Mouse (Mus musculus) cerebellum, adult 9-10 months (tissue): ENCODE results near the gene Atg16l2.

Experiments
- DNase-seq: peaks from one replicate; pipeline ENCODE4 v3.0.0; 2022

Atg16l2 gene

DNA sequence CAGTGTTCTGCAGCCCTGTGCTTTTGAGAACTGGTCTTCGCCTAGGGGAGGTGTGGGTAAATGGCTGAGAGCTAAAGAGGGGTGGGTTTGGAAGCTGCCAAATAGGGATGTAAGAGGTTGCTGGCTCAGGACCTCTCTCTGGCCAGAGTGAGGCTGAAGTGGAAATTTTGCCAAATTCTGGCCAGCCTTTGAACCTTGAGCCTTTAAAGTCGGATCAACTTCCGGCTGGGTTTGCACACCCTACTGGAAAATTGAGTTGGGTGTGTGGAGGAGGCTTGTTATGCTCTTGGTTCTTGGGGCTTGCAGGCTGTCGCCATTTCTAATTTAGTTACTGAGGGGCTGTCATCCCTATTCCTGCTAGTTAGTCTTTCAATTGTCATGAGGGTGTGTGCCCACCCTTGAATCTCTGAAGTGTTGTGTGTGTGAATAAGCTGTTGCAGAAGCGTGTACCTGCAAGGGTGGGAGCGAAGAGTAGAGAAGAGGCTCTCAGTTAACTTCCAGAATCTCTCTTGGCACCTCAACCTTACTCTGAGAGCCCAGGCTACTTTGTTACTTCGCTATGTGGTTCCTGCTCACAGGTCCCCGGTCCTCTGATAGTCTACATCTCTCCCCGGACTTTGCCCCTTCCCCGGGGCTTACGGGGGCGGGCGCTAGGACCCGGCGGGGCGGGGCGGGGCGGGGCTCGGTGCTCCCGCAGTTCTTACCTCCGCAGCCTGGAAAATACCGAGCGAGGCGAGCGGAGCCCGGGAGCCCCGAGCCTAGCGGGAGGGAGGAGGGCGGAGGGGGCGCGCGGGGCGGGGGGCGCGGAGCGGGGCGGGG lies 18.6 kb upstream of the Atg16l2 start:
- DNase-seq = no peak

DNA sequence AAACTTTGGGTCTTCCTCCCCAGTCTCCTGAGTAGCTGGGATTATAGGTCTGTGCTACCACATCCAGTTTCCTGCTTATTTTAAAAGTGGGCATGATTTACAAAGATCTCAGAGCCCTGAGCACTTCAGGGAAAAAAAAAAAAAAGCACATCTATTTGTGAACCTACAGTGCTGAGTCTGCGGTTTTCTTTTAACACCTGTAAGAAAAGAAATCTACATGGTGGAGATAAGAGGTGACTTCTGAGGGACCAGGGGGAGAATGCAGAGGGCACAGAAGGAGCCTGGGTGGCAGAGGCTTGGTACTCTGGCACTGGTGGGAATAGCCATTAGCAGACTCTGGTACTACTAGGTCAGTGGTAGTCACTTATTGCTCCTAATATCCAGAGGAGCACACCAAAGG lies 17.7 kb upstream of the Atg16l2 start:
- no peak for DNase-seq

DNA sequence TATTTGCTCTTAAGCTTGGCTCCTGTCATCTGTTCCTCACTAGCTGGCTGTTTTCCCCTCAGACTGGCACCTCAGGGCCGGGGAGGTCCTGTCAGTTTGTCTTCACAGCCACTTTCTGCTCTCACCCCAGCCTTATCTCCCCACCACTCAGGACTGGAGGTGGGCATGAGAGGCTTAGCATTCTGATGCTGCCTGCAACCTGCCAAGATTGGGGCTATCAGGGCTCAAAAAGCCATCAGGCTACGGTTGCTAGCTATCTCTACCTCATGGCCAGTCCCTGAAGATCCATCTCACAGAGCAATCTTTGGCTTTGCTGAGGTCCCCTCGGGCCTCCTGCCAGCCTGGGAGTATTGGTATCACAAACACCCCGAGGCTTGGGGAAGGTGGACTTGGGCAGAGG lies 16.8 kb upstream of the Atg16l2 start:
- DNase-seq = no peak

DNA sequence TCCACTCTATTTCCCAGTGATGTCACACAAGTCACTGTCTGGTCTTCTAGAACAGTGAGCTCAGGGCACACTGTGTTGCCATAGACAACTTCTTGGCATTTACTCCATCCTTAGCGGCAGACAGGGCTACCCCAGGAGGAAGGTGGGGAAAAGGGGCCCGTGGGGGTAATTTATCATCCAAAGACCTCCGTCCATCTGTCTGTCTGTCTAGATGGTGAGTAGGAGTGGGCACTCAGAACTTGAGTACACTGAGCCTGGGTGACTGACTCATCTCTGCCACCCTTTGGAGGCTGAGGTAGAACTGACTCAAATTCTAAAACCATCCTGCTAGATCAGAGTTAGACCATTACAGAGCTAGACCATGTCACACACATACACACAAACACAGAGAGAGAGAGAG lies 15.0 kb upstream of the Atg16l2 start, which contains the start of gene Stard10:
TSS of gene Stard10 (plus strand) at position 73 of the 400 bp plus-strand sequence.
- DNase-seq = no peak

DNA sequence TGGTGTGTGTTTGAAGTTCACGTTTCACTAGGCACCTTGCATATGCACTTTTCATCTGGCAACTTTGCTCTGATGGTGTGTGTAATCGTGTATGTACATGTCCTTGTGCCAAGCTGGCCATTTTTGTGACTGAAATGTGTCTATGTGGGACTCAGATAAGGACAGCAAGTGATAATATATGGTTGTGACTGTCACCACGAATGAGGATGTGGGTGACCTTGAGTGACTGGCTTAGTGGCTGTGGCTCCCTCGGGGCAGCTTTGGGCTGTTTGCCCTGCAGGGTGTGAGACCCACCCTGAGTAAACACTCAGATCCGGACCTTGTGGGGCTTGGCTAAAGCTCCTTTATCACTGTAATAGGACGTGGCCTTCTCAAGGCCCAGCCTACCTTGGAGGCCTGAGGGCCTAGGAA lies 14.5 kb upstream of the Atg16l2 start:
- no peak for DNase-seq

DNA sequence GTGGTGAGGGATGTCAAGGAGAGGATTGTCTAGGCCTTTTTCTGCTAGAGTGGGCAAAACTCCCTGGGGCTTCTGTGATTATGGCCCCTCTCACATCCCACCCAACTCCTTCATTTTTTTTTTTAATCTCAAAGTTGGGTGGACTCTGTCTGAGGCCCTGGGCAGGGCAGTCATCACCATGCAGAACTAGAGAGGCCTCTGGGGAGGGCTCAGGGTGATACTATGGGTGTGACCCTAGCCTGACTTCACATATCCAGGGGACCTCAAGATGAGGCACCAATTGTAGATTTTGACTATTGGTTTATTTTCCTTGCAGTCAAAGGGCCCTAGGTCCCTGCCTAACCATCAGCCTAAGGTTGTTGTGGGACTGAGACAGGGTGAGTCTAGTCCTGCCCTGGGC lies 13.6 kb upstream of the Atg16l2 start:
- DNase-seq = no peak

DNA sequence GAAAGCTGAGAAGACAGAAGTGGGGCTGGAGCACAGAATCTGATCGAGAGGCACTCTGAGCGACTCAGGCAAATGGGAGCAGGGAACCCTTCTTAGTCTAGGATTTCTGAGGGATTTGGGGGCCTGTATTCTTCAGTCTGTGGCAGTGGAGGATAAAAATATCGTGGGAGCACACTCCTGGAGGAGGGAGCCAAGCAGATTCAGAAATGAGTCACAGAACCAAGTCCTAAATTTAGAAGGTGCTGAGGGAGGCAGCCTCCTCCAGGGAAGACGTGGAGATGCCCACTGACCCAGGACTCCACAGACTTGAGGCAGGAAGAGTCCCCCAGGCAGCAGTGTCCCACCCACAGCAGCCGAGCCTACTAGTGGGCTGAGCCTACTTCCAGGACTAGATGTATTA lies 12.3 kb upstream of the Atg16l2 start:
- no peak for DNase-seq

DNA sequence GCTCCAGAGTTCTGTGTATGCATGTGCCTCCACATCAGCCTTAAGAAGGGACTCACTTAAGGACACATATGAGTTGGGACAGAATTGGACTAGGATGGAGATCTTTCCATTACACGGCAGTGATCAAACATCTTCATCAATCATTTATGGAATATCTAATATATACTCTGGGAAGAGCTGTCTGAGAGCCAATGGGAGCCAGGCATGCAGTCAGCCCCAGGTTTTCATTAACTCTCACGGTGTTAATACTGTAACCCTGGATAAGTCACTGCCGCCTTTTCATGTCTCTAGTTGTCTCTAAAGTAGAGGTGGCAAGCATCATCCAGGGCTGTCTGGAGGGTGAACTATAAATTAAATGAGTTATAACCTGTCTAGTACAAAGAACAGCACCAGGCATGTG lies 11.0 kb upstream of the Atg16l2 start:
- no peak for DNase-seq

DNA sequence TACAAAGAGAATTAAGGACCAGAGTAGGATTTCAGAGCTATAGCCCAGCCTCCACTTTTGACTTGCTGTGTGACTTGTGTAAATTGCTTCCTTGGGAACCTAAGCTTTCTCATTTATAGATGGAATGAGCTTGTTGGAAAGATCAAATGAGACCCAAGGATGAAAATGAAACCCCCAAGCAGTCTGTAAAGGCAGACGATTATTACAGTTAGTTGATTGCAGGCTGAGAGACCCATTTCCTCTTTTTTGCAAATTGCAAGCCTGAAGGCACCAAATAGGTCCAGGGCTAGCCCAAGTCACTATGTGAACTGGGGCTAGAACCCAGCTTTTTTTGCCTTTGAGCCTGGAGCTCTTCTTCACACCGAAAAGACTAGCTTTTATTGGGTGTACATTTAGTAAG lies 9.0 kb upstream of the Atg16l2 start:
- no peak for DNase-seq

DNA sequence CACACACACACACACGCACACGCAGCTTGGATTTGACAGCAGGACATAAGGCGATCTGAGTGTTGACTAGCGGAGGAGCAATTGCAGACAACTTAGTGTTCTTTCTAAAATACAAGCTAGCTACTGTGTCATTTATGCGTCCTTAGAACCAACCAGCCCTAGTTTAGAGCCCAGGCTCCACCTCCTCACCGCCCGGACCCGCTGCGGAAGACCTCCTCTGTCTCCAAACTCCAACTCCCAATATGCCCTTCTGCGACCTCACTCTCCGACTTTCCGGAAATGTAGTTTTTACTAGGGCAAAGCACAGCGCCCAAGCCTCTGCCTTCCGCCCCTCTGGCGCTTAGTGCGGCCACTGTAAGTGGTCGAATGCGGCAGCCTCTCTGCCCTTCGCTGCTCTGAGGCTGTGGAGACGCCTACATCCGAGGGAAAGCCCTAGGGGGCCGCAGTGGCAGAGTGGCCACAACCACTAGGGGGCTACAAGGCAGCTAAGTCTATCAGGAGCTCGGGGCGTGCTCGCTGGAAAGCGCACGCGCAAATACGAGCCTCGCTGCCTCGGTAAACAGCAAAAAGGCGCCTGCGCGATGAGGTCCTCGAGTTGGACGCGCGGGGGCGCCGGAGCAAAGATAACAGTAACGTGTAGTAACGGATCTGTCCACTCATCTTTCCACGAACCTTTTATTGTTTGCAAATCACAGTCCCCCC lies 8.4 kb upstream of the Atg16l2 start:
- DNase-seq = peak; percentile 99

DNA sequence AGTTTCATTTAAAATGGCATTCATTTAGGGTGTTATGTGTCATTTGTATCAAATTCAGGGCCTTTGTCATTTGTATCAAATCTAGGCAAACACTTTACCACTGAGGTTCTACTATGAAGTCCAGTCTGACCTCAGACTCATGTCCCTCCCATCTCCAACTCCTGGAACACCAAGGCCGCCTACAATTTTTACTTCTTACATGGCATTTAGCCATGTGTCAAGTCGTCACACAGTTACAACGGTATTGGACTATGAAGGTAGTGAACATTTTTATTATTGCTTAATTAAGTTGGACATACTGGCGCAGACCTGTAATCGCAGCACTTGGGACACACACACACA lies 7.9 kb upstream of the Atg16l2 start:
- DNase-seq = no peak

DNA sequence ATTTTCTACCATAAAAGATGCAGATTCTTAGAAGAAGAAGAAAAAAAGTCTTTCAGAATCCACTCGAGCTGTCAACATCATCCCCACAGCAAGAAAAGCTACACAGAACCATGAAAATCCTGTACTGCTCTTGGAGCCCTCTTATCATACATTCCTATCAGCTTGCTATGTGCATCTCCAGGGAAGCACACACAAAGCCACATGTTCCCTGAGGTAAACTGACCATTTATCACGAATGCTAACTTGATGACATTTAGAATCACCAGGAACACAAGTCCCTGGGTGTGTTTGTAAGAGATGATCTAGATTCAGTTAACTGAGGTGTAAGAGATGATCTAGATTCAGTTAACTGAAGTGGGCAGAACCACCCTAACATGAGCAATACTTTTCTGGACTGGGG lies 4.8 kb upstream of the Atg16l2 start:
- no peak for DNase-seq

DNA sequence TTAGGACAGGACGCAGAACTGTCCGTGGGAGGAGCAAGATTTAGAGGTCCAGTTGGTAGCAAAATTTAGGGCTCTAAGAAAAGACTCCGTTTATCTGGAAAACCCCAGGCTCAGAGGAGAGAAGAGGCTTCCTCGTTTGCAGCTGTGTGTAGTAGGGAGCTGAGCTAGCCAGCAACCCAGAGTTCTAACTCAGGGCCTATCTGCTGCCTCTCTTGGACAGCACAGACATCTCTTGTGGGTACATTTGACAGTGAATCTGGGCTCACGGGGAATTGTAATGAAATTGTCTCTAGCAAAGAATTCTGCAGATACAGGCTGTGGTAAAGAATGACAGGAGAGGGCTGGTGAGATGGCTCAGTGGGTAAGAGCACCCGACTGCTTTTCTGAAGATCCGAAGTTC lies 640 bp upstream of the Atg16l2 start:
- DNase-seq = peak; percentile 52

DNA sequence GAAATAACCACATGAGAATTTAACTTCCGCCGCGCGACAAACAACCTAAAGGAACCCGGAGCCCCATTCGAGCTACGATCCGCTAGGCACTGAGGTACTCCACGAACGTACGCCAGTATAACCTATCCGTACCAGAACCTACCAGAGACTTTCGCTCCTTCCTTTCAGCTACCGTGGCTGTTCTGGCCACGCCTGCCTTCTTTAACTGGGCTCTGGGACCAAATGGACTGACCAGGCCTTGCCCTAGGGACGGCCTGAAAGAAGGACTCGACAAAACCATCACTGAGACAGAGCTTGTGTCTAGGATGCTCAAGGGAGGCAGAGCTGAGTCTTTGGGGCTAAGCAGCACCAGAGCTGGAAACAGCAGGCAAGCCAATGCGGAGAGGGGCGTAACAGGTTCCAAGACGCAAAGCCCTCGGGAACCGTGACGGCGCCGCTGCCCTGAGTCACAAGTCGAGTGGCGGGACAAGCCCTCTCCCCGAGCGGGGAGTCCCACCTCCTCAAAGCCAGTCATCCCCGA lies 630 bp downstream of the Atg16l2 start:
- DNase-seq = no peak

DNA sequence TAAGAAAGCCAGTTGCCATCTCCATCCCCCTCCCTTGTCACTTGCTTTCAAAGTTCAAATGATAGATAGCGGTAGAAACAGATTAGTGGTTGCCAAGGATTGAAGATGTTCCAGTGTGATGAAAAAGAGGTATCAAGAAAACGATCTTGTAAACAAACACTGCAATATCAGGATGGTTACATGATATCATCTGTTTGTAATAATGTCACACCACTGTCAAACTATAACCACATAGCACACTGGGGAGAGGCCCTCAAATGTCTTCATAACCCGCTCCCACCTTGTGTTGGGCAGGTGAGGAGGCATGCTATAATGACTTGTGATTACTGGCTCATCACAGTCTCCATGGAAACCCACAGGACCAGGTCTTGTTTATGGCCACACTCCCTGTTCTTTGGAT lies 3.7 kb downstream of the Atg16l2 start:
- peak; percentile 26 for DNase-seq

DNA sequence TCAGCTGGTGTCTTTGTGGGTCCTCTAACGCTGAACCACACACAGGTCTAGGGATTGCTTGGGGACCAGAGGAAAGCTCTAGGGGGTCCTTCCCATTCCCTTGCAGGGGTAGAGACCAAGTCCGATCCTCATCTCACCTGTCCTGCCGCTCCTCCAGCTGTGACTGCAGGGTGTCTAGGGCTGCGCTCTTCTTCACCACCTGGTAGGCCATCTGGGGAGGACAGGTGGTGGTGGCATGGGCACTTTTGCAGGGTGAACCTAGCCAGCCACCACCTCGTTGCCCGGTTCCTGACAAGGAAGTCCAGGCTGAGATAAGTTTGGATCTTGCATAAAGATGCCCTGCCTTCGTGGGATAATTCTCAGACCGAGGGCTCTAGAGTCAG lies 5.0 kb downstream of the Atg16l2 start:
- DNase-seq = peak; percentile 77

DNA sequence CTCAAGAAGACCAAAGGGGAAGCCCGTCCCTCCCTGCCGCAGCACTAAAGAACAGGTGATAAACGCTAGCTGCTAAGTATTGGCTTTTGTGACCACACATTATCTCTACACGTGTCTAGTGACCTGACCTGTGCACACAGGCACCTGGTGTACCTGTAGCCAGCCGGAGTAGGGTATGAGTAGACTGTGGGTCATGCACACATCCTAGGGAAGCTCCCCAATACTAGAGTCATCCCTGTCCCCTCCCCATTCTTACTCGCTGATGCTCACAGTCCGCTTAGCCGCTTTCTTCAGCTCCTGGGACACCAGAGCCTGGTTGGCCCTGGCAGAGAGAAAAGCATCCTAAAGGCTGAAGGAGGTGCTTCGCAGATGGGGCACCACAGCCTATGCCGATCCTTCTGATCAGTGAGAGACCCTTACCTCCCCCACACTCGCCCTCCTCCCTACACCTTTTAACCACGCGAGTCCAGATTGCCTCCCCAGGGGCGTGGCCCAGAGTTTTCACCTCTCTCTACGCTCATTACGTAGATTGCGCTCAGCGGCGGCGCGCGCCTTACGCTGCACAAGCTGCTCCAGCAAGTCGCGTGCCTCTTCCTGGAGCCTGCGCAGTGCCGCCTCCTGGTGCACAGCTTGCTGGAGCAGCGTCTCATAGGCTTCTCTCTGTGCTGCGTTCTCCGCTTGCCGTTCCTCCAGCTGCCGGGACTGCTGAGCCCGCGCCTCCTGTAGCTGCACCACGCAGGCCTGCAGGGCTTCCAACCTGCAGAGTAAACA lies 5.6 kb downstream of the Atg16l2 start:
- peak; percentile 89 for DNase-seq

DNA sequence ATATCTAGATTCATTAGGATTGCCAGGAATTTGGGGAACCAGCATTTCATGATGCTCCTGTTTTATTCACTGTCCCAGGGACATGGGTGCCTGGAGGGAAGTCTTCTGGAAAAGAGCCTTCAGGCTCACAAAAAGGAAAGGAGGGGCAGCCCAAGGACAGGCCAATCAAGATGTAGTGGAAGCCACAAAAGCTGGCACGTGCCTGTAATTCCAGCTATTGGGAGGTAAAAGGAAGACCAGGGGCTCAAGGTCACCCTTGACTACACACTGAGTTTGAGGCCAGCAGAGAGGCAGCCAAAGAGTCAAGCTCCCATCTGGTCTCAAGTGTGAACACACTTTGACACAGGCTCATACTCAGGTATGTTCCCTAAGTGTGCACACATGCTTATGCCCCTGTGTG lies 6.6 kb downstream of the Atg16l2 start:
- peak; percentile 39 for DNase-seq

DNA sequence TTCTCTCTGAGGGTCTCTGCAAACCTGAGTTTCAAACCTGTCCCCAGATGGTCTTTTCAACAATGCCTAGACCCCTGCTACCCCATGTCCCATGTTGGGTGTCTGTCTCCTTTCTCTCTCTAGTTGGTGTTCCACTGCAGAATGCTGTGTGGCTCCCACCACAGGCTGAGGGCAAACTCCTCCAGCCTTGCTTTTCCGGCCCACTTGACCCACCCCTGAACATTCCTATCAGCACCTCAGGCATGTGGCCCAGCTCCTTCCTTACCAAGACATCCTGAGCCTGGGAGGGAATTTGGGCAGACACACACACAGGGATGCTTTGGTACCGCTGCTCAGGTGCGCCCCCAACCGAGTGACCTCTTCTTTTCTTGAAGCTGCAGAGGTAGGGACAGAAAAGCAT lies 8.4 kb downstream of the Atg16l2 start:
- DNase-seq = peak; percentile 13

DNA sequence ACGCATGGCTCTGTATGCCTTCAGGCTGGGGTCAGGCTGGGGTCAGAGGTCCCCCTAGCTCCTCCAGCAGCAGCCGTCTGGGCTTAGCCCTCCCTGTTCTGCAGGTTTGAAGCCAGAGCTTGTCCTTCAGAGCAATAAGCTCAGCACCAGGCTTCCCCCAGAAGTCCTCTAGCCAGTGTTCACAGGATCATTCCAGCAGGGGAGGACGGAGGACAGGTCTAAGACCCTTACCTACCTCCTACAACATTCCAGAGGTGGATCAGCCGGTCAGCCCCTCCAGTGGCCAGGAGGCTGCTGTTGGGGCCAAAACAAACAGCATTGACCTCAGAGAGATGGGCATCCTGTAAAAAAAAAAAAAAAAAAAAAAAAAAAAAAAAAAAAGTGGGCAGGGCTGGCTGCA lies 8.9 kb downstream of the Atg16l2 start:
- DNase-seq = no peak

DNA sequence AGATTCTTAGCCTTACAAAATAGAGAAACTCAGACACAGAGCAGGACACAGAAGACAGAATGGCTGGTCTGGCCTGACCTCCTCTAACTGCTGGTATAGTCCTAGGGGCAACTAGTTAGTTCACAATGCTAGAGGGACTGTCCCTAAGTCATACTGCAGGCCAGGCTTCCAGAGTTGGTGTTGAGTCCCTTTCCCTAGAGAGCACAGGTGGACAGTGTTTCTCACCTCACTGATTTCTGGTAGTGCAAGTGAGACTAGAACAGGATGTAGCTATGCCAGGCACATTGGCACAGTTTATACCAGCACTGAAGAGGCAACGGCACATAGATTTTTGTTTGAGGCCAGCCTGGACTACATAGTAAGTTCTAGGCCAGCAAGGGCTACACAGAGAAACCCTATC lies 9.4 kb downstream of the Atg16l2 start:
- DNase-seq = no peak

DNA sequence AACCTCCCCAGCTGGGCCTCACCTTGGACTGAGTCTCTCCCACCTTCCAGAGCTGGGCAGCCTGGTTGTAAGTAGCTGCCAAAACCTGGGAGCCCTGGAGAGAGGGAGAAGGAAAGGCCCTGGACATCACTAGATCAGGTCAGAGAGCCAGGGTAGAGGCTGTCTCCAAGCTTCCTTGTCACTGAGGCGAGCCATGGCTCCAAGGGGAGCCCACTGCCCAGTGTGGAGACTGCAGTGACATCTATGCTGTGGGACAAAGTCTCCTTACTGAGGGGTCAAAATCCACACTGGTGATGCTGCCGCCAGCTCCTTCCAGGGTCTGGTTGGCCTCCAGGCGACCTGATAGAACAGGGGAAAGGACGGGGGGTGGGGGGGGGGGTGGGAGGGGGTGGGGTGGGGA lies 10.0 kb downstream of the Atg16l2 start:
- no peak for DNase-seq

DNA sequence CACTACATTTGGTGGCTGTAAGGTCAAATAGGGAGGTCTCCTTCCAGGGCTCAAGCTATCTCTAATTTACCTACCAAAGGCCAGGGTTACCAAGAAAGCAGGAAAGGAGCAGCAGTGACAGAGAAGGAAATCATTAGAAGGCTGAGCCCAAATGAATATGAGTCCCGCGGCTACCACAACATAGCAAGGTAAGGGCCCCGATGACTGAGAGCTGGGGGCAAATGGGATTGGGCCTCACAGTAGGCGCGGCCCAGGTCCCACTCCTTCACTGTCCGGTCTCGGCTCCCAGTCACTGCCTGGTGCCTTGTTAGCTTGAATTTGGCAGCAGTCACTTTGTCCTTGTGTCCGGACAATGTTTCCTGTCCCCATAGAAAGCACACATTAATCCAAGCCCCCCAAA lies 10.4 kb downstream of the Atg16l2 start:
- DNase-seq = no peak

DNA sequence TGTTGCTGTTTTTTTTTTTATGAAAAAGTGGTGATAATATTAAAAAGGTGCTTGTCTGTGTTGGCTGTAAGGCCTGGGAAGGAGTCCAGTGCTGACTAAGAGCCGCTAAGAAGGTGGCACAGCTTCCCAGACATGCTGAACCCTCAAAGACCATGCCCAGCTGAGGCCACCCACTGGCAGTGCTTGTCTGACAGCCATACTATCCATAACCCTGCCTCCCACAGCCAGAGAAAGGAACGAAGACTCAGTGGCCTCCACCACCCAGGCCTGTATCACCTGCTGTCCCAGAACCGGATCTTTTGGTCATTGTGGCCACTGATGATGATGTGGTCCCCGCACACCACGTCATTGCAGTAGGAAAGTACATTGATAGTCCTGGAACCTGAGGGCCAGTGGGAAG lies 10.8 kb downstream of the Atg16l2 start:
- DNase-seq = no peak
